Mouse (Mus musculus): Measurements from ENCODE around the gene Ntn3. TPM values are rescaled to one million over a fixed set of nuclear protein-coding genes. Genes with fewer than 3 reads are reported as not detected.

Ntn3 gene
- polyA plus RNA-seq, 1 experiment from 2014 or later, result 7.3 TPM

DNA sequence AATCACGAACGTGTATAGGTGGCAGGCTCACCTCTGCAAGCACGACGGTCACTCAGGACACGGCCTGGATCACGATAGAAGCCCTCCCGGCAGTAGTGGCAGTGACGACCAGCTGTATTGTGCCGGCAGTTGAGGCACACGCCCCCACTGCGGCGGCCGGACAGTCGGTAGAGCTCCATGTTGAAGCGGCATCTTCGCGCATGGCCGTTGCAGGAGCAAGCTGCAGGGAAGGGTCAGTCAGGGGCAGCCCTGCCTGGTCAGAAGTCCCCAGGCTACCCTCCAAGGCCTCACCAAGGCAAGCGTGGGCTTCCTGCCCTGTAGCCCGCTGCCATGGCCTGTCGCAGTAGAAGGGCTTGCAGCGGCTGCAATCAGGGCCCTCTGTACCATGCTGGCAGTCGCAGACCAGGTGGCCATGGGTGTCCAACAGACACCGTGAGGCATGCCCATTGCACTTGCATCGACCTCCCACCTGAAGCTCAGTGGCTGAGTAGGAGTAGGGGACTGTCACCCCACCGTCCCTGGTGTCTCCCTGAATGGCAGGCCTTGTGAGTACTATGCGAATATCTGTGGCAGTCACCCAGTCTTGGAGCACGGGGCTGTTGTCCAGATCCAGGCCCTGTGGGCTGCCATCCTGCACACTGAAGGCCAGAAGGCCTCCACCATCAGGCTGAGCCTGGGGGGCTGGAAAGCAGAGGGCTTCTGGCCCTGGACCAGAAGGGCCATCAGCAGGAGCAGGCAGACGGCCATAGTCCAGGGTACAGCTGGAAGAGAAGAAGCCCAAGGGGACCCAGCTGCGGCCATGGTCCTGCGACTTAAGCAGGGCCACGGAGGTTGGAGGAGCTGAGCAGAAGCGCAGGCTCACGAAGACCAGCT is 1.3 kb downstream of the Ntn3 start:
- 53% methylated on average over 34 of the region's 34 CpGs for WGBS
- Histone ChIP-seq H3K9me3 (no peaks in the 10 kb centered on the region), H3K4me3 (peak overlapping the region; percentile 78), H3K27me3 (replicated peaks; ENCODE audit: low read depth, poor library complexity, severe bottlenecking) (peaks cover 45% of the 10 kb centered on the region), H3K36me3 (replicated peaks) (no peaks in the 10 kb centered on the region; the same call in 1 of the 2 replicates), H3K27ac (replicated peaks) (peak overlapping the region; percentile 92), H3K4me1 (peaks cover 93% of the 10 kb centered on the region)
- no peak for DNase-seq (ENCODE audit: low spot score)

DNA sequence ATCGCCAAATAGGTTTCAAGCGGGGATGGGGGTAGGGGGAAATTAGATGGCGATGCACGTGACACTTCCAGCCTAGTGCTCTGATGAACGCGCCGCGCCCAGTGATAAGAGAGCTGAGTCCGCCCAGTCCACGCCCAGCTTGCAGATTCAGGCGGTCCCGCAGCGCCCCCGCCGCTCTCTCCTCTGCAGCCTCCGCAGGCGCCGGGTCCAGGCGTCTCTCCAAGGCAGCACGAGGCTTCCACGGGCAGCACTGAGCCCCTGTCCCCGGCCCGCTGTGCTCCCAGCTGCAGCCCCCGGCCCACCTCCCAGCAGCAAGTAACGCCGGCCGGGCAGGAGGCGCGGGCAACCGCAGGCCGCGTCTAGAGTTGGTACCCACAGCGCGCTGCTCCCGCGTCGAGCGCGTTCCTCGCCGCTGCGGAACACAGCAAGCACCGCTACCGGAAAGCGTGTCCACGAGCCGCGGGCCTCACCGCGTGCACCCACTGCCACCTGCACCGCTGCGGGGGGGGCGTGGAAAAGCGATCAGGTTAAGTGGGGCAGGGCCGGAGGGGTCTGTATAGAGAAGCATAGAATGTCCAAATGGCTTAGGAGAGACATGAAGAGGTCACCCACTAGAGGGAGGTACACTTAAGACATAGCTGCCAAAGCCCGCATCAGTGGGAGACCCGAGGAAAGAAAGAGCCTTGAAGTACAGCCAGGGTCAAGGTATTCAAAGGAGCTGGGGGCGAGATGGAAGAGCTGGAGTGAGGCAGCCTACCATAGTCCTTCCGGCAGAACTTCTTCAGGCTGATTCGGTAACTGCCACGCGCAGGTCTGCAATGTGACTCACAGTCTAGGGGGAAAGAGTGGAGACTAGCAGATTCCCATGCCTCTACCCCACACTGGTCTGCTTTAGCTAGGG is 2.6 kb downstream of the Ntn3 start:
- Histone ChIP-seq H3K4me1 (peaks cover 87% of the 10 kb centered on the region), H3K27me3 (replicated peaks; ENCODE audit: low read depth, poor library complexity, severe bottlenecking) (peaks cover 45% of the 10 kb centered on the region), H3K27ac (replicated peaks) (peak overlapping the region; percentile 85), H3K36me3 (replicated peaks) (no peaks in the 10 kb centered on the region; the same call in 1 of the 2 replicates), H3K9me3 (no peaks in the 10 kb centered on the region), H3K4me3 (peak overlapping the region; percentile 78)
- DNase-seq (ENCODE audit: low spot score), result peak; percentile 74
- 6% methylated on average over 62 of the region's 62 CpGs for WGBS

DNA sequence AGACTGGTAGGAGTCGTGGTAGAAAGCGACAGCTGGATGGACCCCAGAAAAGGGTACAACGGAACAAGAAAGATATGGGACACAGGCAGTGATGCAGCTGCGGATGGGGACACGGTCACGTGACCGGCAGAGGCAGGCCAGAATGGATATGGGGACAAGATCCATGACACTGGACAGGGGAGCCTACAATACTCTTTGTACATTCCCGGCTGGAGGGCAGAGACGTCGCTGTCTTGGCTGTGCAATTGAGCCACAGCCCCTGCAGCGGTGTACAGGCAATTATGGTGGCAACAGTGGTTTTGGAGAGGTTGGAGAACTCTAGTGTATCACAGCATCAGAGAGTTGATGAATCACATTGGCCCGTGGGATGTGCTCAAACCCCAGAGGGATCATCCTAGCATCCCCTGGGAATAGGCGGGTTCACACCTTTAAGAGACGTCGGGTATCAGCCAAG is 3.4 kb downstream of the Ntn3 start:
- Histone ChIP-seq H3K27ac (replicated peaks) (peak overlapping the region; percentile 85), H3K4me3 (peak overlapping the region; percentile 78), H3K9me3 (no peaks in the 10 kb centered on the region), H3K27me3 (replicated peaks; ENCODE audit: low read depth, poor library complexity, severe bottlenecking) (peaks cover 41% of the 10 kb centered on the region), H3K4me1 (peaks cover 80% of the 10 kb centered on the region), H3K36me3 (replicated peaks) (no peaks in the 10 kb centered on the region; the same call in 1 of the 2 replicates)
- no peak for DNase-seq (ENCODE audit: low spot score)
- WGBS, result 9% methylated on average over 15 of the region's 15 CpGs

DNA sequence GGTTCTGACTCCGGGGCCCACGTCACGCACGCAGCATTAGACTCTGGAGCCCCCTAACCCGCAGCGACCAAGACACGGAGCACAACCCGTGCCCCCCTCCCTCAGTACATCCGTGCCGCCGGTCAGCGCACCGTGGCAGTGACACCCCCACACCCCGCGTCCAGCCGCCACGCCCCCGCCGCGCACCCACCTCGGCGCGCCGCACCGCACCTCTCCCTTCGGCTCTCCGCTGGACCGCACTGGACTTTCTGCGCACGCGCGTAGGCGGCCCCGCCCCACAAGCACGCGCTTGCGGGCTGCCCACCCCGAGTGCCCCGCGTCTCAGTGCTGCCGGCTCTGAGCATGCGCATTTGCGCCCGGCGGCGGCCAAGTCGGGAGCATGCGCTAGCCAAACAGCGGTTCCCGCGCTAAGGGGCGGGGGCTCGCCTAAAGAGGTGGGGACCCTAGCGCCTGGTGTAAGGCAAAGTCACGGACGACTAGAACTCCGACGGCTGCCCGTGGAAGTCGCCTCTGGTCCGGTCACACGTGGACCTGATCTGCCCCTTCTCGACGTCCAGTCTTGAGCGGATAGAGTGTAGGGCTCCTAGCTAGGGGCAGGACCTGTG is 3.9 kb downstream of the Ntn3 start, which contains the start of gene Tbc1d24:
Gene Tbc1d24 (minus strand): TSS at position 279 of the 605 bp plus-strand sequence.
- H3K36me3 ChIP-seq (replicated peaks), result no peaks in the 10 kb centered on the region; the same call in 1 of the 2 replicates
- H3K27me3 ChIP-seq (replicated peaks; ENCODE audit: low read depth, poor library complexity, severe bottlenecking), result peaks cover 36% of the 10 kb centered on the region
- WGBS, result under 1% methylated on average over 65 of the region's 65 CpGs
- no peaks in the 10 kb centered on the region for H3K9me3 ChIP-seq
- H3K4me1 ChIP-seq, result peaks cover 76% of the 10 kb centered on the region
- H3K4me3 ChIP-seq, result peak within 1 kb of the TSS; percentile 78
- DNase-seq (ENCODE audit: low spot score), result peak; percentile 97
- H3K27ac ChIP-seq (replicated peaks), result peak within 1 kb of the TSS; percentile 85

DNA sequence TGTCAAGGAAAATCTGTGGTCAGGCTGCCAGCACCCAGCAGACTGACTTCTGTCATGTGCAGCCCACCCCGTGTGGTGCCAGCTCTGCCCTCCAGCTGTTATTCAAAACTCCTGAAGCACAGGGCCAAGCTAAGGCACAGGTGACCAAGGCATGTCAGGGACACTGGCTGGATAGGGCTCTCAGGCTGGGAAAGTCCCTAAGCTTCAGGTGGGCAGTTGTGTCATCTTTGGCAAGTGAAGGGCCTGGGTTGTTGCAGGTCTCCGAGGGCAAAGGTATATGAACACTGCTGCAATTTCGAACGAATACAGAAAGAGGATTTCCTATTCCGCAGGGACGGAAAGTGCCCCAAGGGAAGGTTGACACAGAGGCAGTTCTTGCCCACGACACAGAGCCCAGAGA is 4.5 kb downstream of the Ntn3 start:
- Histone ChIP-seq H3K27me3 (replicated peaks; ENCODE audit: low read depth, poor library complexity, severe bottlenecking) (peaks cover 30% of the 10 kb centered on the region), H3K36me3 (replicated peaks) (no peaks in the 10 kb centered on the region; the same call in 1 of the 2 replicates), H3K9me3 (no peaks in the 10 kb centered on the region), H3K27ac (replicated peaks) (peak overlapping the region; percentile 85), H3K4me1 (peaks cover 70% of the 10 kb centered on the region), H3K4me3 (peak overlapping the region; percentile 78)
- no peak for DNase-seq (ENCODE audit: low spot score)
- 14% methylated on average over 7 of the region's 7 CpGs for WGBS

DNA sequence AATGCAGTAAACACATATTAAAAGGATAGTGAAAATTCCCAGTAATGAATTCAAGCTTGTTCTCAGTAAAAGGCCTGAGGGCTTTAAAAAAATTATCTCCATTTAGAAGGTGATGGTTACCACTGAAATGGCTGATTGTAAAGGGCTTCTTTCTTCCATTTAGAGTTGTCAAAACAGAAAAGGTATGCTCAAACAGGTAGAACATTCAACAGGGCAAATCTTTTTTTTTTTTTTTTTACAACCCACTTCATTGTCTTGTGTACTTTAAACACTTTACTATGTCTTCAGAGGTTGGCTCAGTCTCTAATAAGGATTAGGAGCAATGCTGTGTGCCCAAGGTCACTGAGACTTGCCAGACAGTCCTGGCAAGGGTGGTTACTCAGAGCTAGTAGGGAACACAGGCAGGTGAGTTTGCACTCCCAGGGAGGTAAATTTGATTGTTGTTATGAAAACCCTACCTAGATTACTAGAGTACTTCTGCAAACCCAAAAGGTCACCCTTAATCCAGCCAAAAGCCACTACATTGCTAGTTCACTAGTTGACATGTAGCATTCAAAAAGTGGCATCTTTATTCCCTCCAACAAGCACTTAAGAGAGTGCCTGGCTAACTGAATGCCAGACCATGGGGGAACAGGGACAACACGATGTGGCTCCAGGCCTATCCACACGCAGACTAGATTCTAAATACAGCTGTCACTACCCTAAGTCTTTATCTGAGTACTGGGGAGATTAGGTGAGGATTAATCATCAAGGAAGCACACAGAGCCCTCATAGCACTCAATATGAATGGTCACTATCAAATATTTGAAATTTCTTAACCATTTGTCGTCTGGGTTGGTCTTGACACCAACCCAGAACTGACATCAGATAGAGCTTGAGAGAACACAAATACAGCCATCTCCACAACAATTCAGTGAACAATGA is 5.5 kb downstream of the Ntn3 start:
- Histone ChIP-seq H3K36me3 (replicated peaks) (no peaks in the 10 kb centered on the region; the same call in 1 of the 2 replicates), H3K4me1 (peaks cover 61% of the 10 kb centered on the region), H3K9me3 (no peaks in the 10 kb centered on the region), H3K27me3 (replicated peaks; ENCODE audit: low read depth, poor library complexity, severe bottlenecking) (peaks cover 28% of the 10 kb centered on the region), H3K27ac (replicated peaks) (no peak overlapping the region), H3K4me3 (peak overlapping the region; percentile 78; the same call in 1 of the 2 replicates)
- 80% methylated on average over 3 of the region's 3 CpGs for WGBS
- no peak for DNase-seq (ENCODE audit: low spot score)

DNA sequence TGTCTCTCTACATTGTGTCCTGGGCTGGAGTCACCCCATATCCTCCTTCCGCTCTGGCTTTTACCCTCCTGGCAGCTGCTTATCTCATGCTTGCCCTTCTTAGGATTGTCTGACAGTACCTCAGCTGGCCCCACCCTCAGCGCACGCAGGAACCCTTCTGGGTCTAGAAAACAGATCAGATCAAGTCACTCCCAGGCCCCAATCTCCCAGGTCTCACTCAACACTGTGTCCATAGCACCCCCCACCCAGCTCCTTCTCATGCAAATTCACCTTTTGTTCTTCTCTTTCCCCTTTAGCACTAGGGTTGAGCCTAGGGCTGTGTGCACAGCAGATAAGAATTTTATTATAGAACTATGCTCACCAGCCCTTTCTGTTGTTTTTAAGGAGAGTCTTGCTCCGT is 6.3 kb downstream of the Ntn3 start:
- Histone ChIP-seq H3K9me3 (no peaks in the 10 kb centered on the region), H3K36me3 (replicated peaks) (no peaks in the 10 kb centered on the region; the same call in 1 of the 2 replicates), H3K27me3 (replicated peaks; ENCODE audit: low read depth, poor library complexity, severe bottlenecking) (peaks cover 22% of the 10 kb centered on the region), H3K4me1 (peaks cover 53% of the 10 kb centered on the region), H3K4me3 (0 out of 2 replicates have a peak overlapping the region, but pooled peaks have one; percentile 6), H3K27ac (replicated peaks) (no peak overlapping the region)
- DNase-seq (ENCODE audit: low spot score), result no peak
- 45% methylated on average over 4 of the region's 4 CpGs for WGBS

DNA sequence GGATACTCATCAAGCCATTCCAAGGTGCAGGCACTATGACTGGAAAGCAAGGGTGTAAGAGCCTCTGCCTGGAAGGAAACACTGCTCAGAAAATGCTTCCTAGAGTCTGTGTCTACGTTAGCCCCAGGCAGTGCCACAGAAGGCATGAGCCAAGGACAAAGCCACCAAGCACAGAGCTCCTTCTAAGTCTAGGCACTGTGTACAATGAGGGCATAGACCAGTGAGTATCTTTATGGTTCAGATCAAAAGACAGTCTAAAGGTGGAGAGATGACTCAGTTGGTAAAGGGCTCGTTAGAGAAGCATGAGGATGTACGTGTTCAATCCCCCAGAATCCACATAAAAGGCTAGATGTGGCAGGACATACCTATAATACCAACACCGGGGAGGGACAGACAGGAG is 8.2 kb downstream of the Ntn3 start:
- no peak overlapping the region for H3K27ac ChIP-seq (replicated peaks)
- H3K36me3 ChIP-seq (replicated peaks), result no peaks in the 10 kb centered on the region
- peaks cover 2% of the 10 kb centered on the region for H3K27me3 ChIP-seq (replicated peaks; ENCODE audit: low read depth, poor library complexity, severe bottlenecking)
- H3K9me3 ChIP-seq, result no peaks in the 10 kb centered on the region
- H3K4me1 ChIP-seq, result peaks cover 33% of the 10 kb centered on the region
- 87% methylated on average over 4 of the region's 4 CpGs for WGBS
- H3K4me3 ChIP-seq, result no peak overlapping the region
- DNase-seq (ENCODE audit: low spot score), result no peak

DNA sequence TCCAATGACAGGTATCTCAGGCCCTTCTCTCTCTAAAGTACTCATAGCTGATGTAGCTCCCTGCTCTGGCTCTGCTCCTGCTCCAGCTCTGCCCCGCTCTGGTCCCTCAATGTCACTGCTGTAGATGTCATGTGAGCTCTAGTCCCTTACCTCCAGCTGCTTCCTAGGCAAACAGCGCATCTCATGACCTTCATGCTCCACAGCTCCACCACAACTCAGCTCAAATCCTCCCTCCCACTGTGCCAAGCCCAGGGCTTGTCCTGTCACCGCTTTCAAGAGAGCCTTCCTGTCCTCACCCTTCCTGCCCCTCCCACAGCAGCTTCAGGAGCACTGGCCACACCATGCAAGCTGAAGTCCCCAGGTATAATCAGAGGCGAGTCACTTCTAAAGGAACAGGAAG is 9.6 kb downstream of the Ntn3 start:
- no peak for DNase-seq (ENCODE audit: low spot score)
- Histone ChIP-seq H3K9me3 (no peaks in the 10 kb centered on the region), H3K4me1 (peaks cover 21% of the 10 kb centered on the region), H3K27me3 (replicated peaks; ENCODE audit: low read depth, poor library complexity, severe bottlenecking) (no peaks in the 10 kb centered on the region), H3K27ac (replicated peaks) (no peak overlapping the region), H3K36me3 (replicated peaks) (no peaks in the 10 kb centered on the region), H3K4me3 (no peak overlapping the region)
- 73% methylated on average over 4 of the region's 4 CpGs for WGBS

DNA sequence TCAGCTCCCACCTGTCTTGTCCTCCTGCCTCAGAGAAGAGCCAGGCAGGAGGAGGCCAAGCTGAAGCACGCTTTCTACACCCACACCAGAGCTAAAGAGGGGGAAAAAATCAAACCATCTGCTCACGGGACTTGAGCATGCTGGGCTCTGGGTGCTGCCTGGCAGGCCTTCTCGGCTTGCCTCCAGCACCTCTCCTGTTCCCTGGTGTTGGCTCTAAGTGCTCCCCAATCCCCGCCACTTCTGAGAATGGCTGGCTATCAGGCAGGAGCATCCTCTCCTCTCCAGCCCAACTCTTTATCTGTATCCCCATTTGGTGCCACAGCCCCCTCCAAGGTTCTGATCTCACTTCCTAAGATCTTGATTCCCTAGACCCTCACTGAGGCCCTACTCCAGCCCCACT is 10.1 kb downstream of the Ntn3 start:
- Histone ChIP-seq H3K27me3 (replicated peaks; ENCODE audit: low read depth, poor library complexity, severe bottlenecking) (no peaks in the 10 kb centered on the region), H3K4me3 (no peak overlapping the region), H3K9me3 (no peaks in the 10 kb centered on the region), H3K4me1 (peaks cover 21% of the 10 kb centered on the region), H3K27ac (replicated peaks) (no peak overlapping the region), H3K36me3 (replicated peaks) (no peaks in the 10 kb centered on the region)
- no peak for DNase-seq (ENCODE audit: low spot score)
- WGBS, result 78% methylated on average over 4 of the region's 4 CpGs

DNA sequence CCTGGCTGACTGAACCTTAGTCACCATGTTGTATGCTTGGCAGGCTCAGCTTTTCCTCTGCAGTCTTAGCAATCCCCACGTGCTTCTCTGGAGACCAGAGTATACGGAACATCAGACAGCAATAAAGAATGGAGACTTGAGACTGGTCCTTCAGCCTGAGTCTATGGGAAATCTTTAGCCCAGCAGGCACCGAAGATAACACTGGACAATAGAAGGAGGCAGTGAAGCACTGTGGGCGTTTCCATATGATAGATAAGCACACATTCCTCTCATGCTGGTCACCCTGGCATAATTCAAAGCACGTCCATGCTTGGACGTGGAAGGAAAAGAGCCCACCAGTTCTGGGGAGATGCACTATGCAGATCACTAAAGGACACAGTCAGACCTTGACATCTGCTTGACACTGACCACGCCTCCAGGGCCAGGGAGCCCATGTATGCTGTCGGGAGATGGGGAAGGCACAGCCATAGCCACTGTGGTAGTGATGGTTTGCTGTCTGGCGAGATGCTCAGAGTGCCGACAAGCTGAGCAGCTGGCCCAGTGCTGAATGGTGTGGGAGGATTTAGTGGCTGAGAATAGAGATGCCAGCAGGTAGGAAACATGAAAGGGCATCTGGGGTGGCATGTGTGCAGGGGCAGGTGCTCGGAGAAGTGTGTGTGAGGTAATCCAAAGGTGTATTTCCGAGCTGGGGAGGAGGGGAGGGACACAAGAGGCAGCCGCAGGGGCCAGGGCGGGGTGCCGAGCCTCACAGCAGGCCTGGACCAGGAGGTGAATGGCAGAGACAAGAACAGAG is 12.1 kb downstream of the Ntn3 start:
- WGBS, result 71% methylated on average over 15 of the region's 15 CpGs
- H3K4me1 ChIP-seq, result peaks cover 17% of the 10 kb centered on the region
- DNase-seq (ENCODE audit: low spot score), result no peak
- no peak overlapping the region for H3K4me3 ChIP-seq
- H3K36me3 ChIP-seq (replicated peaks), result no peaks in the 10 kb centered on the region
- no peaks in the 10 kb centered on the region for H3K27me3 ChIP-seq (replicated peaks; ENCODE audit: low read depth, poor library complexity, severe bottlenecking)
- no peaks in the 10 kb centered on the region for H3K9me3 ChIP-seq
- H3K27ac ChIP-seq (replicated peaks), result no peak overlapping the region

All from embryonic facial prominence, embryonic 10.5 days (tissue).